Mouse (Mus musculus): ENCODE results near the gene Sulf2. TPM values are rescaled to one million over a fixed set of nuclear protein-coding genes. Genes with fewer than 3 reads are reported as not detected.

Gene Sulf2
- total RNA-seq, 2 experiments from 2014 or later, result 39.7 to 40.6 TPM

- DNase-seq, result no peak
Measured at GRCm38 (mm10) chr2:166051966-166052365, 103.5 kb downstream of the Sulf2 start.

GRCm38 (mm10) chr2:166051421-166051820 is 104.0 kb downstream of the Sulf2 start:
- DNase-seq, result no peak

- DNase-seq, result no peak
Measured at GRCm38 (mm10) chr2:166048852-166049251, 106.6 kb downstream of the Sulf2 start.

- DNase-seq, result no peak
Measured at GRCm38 (mm10) chr2:166047931-166048330, 107.5 kb downstream of the Sulf2 start.

GRCm38 (mm10) chr2:166045549-166046501 is 109.6 kb downstream of the Sulf2 start:
- DNase-seq, result peak; percentile 47 to 70

DNA sequence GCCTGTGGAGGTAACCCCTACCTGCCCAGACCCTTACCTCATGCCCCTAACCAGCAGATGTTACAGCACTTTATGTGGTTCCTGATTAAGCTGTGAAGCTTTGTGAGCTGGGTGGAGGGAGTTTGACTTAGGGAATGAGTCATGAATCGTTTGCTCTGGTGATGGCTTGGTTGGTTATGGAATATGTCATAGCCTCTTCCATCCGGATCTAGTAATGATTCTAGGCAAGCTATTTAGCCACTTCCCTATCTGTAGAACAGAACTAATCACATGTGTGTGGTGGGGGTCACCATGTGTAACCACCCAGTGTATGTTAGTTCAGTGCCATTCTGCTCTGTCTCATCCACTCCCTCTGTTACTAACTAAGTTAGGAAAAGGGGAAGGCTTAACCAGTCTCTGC is 110.5 kb downstream of the Sulf2 start:
- DNase-seq, result no peak

- DNase-seq, result no peak
Measured at GRCm38 (mm10) chr2:166042542-166042941, 112.9 kb downstream of the Sulf2 start.

GRCm38 (mm10) chr2:166039681-166040080 is 115.8 kb downstream of the Sulf2 start:
- DNase-seq, result no peak

GRCm38 (mm10) chr2:166035725-166036124 is 119.7 kb downstream of the Sulf2 start:
- DNase-seq, result peak; percentile 75 to 82

DNA sequence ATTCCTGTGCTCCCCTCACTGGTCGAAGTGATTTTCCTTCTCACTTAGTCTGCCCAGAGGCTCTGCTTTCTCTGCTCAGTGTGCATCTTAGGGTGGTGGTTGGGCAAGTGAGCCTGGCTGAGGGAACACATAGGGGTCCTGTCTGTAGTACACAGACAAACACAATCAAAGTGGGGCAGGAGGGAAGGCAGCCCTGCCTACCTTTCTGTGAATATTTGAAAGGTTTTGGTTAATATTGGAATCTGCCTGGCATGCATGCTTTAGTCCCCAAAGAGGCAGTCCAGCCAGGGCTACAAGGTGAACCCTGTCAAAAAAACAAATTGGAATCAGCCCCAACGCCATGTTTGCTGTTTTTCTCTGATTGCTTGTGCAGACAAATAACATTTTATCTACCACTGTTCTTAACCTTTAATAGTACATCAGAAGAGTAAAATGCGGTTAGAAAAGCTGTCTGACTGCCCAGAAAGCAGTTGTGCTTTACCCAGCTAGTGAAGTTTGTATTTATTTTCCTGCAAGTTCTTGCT is 120.4 kb downstream of the Sulf2 start:
- no peak for DNase-seq

DNA sequence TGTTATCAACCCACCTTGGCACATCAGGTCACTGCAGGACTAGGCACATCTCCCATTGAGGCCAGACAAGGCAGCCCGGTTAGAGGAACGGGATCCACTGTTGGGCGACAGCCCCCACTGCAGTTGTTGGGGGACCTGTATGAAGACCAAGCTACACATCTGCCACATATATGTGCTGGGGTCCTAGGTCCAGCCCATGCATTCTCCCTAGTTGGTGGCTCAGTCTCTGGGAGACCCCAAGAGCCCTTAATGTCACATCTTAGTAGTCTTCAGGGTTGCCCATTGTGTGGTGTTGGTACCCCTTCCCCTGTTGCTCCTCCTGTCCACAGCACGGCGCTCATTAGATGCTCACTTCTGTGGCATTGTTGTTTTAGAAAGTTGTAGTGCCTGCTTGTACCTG is 122.8 kb downstream of the Sulf2 start:
- no peak for DNase-seq

GRCm38 (mm10) chr2:166031120-166031929 is 124.1 kb downstream of the Sulf2 start:
- peak; percentile 73 to 85 for DNase-seq

GRCm38 (mm10) chr2:166030256-166030995 is 125.0 kb downstream of the Sulf2 start:
- peak; percentile 53 to 66 for DNase-seq

GRCm38 (mm10) chr2:166029232-166029631 is 126.2 kb downstream of the Sulf2 start:
- DNase-seq, result no peak

- no peak for DNase-seq
Measured at GRCm38 (mm10) chr2:166027834-166028233, 127.6 kb downstream of the Sulf2 start.

- DNase-seq, result peak in 1 of 2 experiments; percentile 40
Measured at GRCm38 (mm10) chr2:166025943-166026342, 129.5 kb downstream of the Sulf2 start.

DNA sequence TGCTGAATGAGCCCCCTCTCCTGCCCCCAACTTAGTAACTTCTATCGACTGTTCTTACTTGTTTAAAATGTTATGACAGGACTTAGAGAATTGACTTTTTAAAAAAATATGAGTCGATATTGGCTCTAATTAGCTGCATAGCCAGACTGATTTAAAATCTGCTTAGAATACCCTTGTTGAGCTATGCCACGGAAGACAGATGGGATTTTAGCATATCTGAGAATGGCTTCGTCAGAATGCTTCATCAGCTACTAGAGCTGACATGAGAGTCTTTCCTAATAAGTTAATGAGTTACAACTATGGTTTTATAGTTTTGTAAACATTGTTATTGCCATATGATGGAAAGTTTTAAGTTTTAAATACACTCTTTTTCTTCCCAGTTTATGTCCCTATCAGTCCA is 130.8 kb downstream of the Sulf2 start:
- no peak for DNase-seq

DNA sequence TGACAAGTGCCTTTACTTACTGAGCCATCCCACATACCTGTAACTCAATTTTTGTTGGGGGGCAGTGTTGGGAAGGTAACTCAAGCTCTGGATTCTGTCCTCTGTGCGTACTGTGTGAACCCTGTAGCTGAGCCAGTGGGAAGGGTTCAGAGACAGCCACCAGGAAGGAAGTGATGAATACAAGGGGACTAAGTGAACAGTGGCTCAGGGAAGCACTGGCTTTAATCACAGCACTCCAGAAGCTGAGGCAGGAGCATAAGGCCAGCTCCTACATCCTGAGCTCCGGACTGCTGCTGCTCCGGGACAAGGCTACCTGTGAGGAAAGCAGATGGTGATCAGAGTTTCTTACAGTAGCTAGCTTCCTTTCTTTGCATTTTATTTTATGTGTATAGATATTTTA is 131.4 kb downstream of the Sulf2 start:
- no peak for DNase-seq

Measured in heart, adult 18-20 months (tissue).